Mouse (Mus musculus) hindbrain, embryonic 10.5 days (tissue): Measurements from ENCODE around the gene Ly6g5b. TPM values are rescaled to one million over a fixed set of nuclear protein-coding genes. Genes with fewer than 3 reads are reported as not detected.
"Not testable (repeated sequence)": the region's sequence is repeated elsewhere in the genome, so short reads cannot be mapped to it uniquely, and the experiment has no call there.

Experiments
- DNase-seq: peaks from one replicate; pipeline ENCODE4 v3.0.0-alpha.2; 2017; ENCODE audit warnings: low spot score
- H3K27ac ChIP-seq: fragments of 300-500 bp; sonication (generic); 2 replicates; pipeline ENCODE4 v1.5.1; 2016; ENCODE audit warnings: mild to moderate bottlenecking, moderate library complexity
- H3K27me3 ChIP-seq: fragments of 300-500 bp; sonication (generic); 2 replicates; pipeline ENCODE4 v1.6.1; 2016; ENCODE audit warnings: mild to moderate bottlenecking; ENCODE audit not compliant: poor library complexity, insufficient read depth, severe bottlenecking
- H3K36me3 ChIP-seq: fragments of 300-500 bp; sonication (generic); 2 replicates; pipeline ENCODE4 v1.6.1; 2016; ENCODE audit warnings: mild to moderate bottlenecking, moderate library complexity
- H3K4me1 ChIP-seq: fragments of 300-500 bp; sonication (generic); replicated peaks from 2 replicates; pipeline ENCODE4 v1.6.1; 2016; ENCODE audit warnings: mild to moderate bottlenecking
- H3K4me3 ChIP-seq: fragments of 300-500 bp; sonication (generic); 2 replicates; pipeline ENCODE4 v1.5.1; 2016; ENCODE audit warnings: mild to moderate bottlenecking, moderate library complexity
- H3K9me3 ChIP-seq: fragments of 300-500 bp; sonication (generic); 2 replicates; pipeline ENCODE4 v1.6.1; 2016; ENCODE audit warnings: mild to moderate bottlenecking, moderate library complexity
- WGBS: fragments of 180-500 bp; shearing (Covaris S2); methylation state at CpG from one replicate; pipeline ENCODE4 v1.1.7; 2016; 5-methylcytosine and 5-hydroxymethylcytosine counted together
- polyA plus RNA-seq: library from polyadenylated mRNA; unstranded; fragments of >200 nt; fragmentation: Nextera tagmentation; extraction: Ambion mirVana; gene quantifications from 2 replicates; pipeline ENCODE4 v1.2.1, GENCODE M21; 2016

Gene Ly6g5b
- polyA plus RNA-seq, 1 experiment from 2014 or later = 0.90 TPM

DNA sequence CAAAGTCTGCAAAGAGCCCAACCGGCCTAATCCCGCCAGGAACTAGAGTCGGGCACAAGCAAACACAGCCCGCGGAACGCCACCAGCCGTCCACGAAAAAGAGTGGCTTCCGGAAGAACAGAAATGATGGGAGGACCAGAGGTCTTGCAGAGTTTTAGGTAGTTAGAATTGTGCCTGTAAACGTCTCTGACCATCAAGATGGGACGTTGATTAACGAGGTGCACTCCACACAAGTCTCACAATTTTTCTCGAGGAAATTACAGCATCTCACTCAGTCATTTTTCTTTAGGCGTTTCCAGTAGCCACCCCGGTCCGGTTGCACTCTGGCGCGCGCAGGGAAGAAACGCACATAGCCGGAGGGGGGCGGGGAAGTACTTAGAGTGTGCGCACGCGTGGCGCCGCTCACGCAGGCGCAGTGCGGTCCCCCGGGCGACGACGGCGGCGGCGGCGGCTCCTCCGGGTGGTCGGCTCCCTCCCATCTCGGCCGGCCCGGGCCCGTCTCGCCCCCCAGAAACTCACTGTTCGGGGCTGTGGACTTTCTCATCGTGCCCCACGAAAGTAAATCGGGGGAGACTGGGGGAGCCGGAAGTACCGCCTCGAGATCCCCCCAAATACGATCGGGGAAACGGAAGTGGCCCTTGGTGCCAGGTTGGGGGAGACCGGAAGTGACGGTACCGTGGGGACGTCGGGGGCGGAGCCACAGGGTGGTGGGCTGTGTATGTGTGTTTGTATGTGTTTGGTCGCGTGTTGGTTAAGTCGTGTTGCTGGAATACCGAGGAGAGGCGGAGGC lies 19.8 kb upstream of the Ly6g5b start, which contains the start of gene Bag6:
Gene Bag6 (plus strand): TSS at position 378 of the 790 bp plus-strand sequence.
- Histone ChIP-seq H3K36me3 (peaks cover 27% of the 10 kb centered on the region), H3K4me1 (peaks cover 20% of the 10 kb centered on the region), H3K27ac (peak within 1 kb of the TSS; percentile 99), H3K27me3 (no peaks in the 10 kb centered on the region), H3K4me3 (peak within 1 kb of the TSS; percentile 88), H3K9me3 (no peaks in the 10 kb centered on the region)
- under 1% methylated on average over 66 of the region's 66 CpGs for WGBS
- DNase-seq = peak; percentile 94

DNA sequence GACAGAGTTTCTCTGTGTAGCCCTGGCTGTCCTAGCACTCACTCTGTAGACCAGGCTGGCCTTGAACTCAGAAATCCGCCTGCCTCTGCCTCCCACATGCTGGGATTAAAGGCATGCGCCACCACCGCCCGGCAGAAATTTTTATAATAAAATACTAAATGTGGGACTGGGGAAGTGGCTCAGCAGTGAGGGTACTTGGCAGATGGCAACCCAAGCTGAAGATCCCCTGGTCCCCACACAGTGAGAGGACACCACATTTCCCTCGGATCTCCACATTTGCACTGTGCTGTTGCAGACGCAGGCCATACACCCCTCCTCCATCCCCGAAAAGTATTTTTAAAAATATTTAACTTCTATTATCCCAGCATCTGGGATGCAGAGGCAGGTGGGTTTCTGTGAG lies 18.3 kb upstream of the Ly6g5b start:
- Histone ChIP-seq H3K4me1 (peaks cover 25% of the 10 kb centered on the region), H3K27me3 (no peaks in the 10 kb centered on the region), H3K36me3 (peaks cover 19% of the 10 kb centered on the region)

DNA sequence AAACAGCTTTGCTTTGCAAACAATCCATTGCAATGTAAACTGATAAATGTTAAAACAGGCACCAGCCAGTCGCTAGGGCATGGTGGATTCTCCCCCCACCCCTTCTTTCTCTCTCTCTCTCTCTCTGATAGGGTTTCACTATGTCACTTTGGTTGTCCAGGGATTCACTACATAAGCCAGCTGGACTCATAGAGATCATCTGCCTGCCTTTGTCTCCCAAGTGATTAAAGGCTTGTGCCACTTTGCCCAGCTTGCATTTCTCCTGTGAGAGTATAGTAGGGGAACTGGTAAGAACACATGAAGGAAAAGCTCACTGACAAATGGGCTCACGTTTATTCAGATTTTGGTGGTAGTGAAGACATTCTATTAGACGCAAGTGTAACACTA lies 16.9 kb upstream of the Ly6g5b start:
- no peak for DNase-seq
- Histone ChIP-seq H3K4me1 (peaks cover 26% of the 10 kb centered on the region), H3K36me3 (peaks cover 16% of the 10 kb centered on the region; the same call in 1 of the 2 replicates), H3K4me3 (no peak overlapping the region), H3K9me3 (no peaks in the 10 kb centered on the region), H3K27ac (no peak overlapping the region), H3K27me3 (no peaks in the 10 kb centered on the region)
- WGBS = 76% methylated on average over 3 of the region's 3 CpGs

More for the DNA sequence above, 18.3 kb upstream of the Ly6g5b start:
- no peak for DNase-seq
- Histone ChIP-seq H3K4me3 (no peak overlapping the region; the same call in 1 of the 2 replicates), H3K27ac (no peak overlapping the region), H3K9me3 (no peaks in the 10 kb centered on the region)
- WGBS = 96% methylated on average over 7 of the region's 7 CpGs

DNA sequence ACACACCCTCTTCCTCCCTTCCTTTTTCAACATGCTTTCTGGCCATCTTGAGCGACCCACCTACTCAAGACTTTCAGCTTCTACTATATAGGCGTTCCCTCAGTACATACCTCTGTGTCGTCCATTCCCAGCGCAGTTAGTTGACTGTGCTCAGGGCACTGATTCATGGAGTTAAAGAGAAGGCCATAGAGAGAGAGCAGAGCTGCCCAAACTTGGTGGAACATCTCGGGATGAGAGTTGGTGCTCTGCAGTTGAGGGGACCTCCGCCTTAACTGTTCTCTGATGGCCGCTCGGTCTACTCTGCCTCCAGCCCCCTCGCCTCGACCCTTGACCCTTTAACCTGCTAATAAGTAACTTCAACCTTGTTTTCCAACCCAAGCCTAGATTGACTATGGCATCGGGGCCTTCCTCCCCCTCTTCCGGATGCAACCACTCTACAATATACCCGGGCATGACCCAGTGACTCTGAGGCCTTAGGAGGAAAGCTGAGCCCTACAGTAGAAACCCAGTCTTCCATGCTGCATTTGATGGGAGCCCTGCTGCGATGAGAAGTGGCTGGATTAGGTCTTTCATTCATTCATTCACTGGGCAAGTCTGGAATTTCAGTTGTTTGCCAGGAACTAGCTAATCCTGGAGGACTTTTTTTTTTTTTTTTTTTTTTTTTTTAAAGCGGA lies 16.4 kb upstream of the Ly6g5b start, which contains the start of gene Apom:
Gene Apom (minus strand): TSS at position 551 of the 674 bp plus-strand sequence.
- DNase-seq = no peak
- WGBS = 89% methylated on average over 15 of the region's 15 CpGs

DNA sequence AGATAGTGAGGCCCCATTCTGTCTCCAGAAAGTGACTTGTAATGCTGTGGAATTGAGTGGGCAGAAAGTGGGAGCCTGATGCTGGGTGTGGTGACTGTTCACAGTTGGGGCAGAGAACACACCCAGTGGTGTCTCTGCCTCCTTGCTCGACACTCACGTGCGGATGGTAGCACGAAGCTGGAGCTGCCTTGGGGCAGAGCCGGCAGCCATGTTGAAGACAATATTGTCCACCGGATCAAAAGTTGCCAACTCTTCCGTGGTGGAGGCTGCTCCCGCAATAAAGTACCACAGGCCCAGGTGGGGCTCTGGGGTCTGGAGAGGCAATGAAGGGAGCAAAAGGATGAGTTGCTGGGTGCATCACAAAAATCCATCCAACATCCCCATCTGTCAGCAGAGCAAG lies 15.8 kb upstream of the Ly6g5b start:
- 91% methylated on average over 8 of the region's 8 CpGs for WGBS
- DNase-seq = no peak
- H3K4me1 ChIP-seq = peaks cover 26% of the 10 kb centered on the region

More for the DNA sequence above, 16.4 kb upstream of the Ly6g5b start, which contains the start of gene Apom:
- H3K4me3 ChIP-seq = no peak within 1 kb of the TSS
- H3K4me1 ChIP-seq = peaks cover 26% of the 10 kb centered on the region
- no peak within 1 kb of the TSS for H3K27ac ChIP-seq
- H3K27me3 ChIP-seq = no peaks in the 10 kb centered on the region
- peaks cover 17% of the 10 kb centered on the region; the same call in 1 of the 2 replicates for H3K36me3 ChIP-seq
- H3K9me3 ChIP-seq = no peaks in the 10 kb centered on the region

DNA sequence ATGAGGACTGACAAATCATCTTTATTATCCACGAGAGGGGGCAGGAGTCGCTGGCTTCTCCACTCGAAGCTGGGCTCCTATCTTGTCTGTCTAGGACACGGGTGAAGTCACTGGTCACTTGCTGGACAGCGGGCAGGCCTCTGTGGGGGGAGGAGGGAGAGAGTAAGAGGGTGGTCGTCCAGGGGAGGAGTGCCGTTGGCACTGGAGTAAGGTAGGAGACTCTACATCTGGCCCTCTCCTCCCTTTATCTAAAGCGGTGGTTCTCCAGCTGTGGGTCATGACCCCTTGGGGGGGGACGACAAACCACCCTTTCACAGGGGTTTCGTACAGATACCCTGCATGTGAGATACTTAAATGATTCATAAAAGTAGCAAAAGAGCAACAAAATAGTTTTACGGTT lies 13.8 kb upstream of the Ly6g5b start:
- no peaks in the 10 kb centered on the region for H3K9me3 ChIP-seq
- H3K27ac ChIP-seq = no peak overlapping the region
- H3K36me3 ChIP-seq = peaks cover 28% of the 10 kb centered on the region
- peaks cover 34% of the 10 kb centered on the region for H3K4me1 ChIP-seq
- WGBS = 65% methylated on average over 11 of the region's 11 CpGs
- no peaks in the 10 kb centered on the region for H3K27me3 ChIP-seq
- no peak overlapping the region for H3K4me3 ChIP-seq
- no peak for DNase-seq

More for the DNA sequence above, 15.8 kb upstream of the Ly6g5b start:
- no peak overlapping the region for H3K4me3 ChIP-seq
- H3K27me3 ChIP-seq = no peaks in the 10 kb centered on the region
- no peaks in the 10 kb centered on the region for H3K9me3 ChIP-seq
- no peak overlapping the region for H3K27ac ChIP-seq
- H3K36me3 ChIP-seq = peaks cover 17% of the 10 kb centered on the region; the same call in 1 of the 2 replicates

DNA sequence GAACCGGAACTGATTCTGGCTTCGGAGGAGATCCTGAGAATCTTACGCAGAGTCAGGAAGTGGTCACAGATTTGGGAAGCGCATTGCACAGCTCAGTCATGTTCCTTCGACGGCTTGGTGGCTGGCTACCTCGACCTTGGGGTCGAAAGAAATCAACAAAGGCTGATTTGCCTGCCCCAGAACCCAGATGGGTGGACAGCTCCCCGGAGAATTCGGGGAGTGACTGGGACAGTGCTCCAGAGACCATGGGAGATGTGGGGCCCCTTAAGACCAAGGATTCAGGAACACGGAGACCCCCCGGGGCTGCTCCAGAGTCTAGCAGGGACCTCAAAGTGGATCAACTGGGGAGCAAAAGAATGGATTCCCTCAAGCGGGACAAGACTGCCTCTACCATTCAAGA lies 11.8 kb upstream of the Ly6g5b start:
- H3K9me3 ChIP-seq = no peaks in the 10 kb centered on the region
- 72% methylated on average over 13 of the region's 13 CpGs for WGBS
- H3K36me3 ChIP-seq = peaks cover 41% of the 10 kb centered on the region
- no peak for DNase-seq
- H3K27ac ChIP-seq = peak overlapping the region; percentile 87; the same call in 1 of the 2 replicates
- no peaks in the 10 kb centered on the region for H3K27me3 ChIP-seq
- peak overlapping the region; percentile 63 for H3K4me3 ChIP-seq
- peaks cover 44% of the 10 kb centered on the region for H3K4me1 ChIP-seq

DNA sequence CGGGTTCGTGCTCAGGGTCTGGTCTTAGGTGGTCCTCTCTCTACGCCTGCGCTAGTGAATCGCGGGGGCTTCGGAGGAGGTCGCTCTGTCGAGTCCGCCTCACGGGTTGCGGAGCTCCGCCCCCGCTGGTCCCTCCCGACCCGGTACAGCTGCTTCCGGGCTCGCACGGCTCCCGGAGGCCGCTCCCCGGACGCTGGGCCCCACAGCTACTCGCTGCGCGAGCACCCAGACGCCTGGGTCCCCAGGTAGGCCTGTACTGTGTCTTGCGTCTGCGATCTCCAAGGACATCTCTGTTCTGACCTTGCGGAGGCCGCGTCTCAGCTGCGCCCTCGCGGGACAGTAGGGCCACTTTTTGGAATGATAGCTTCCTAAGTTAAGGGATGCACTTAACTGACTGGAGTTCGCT lies 11.0 kb upstream of the Ly6g5b start, which contains the start of gene D17H6S53E:
Gene D17H6S53E (plus strand): TSS at position 168 of the 406 bp plus-strand sequence.
- Histone ChIP-seq H3K9me3 (no peaks in the 10 kb centered on the region), H3K36me3 (peaks cover 41% of the 10 kb centered on the region), H3K4me3 (peak within 1 kb of the TSS; percentile 63), H3K4me1 (peaks cover 52% of the 10 kb centered on the region), H3K27ac (peak within 1 kb of the TSS; percentile 87), H3K27me3 (no peaks in the 10 kb centered on the region)
- WGBS = under 1% methylated on average over 36 of the region's 36 CpGs
- peak; percentile 80 for DNase-seq

DNA sequence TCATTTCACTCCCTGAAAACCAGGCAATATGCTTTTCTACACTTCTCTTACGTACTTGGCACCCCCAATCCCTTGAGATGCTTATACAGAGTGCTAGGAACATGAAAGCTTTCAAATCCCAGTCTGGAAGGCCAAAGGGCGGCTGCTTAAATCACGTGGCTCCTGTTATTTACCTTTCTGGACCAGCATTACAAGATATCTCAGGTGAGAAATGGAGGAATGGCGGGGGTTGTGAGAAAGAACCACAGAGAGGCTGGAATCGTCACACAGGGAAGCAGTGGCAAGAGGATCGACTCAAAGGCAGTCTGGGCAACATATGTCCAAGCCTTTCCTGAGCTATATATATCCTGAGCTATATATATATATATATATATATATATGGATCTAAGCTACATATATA lies 10.3 kb upstream of the Ly6g5b start:
- Histone ChIP-seq H3K4me3 (peak overlapping the region; percentile 63), H3K9me3 (no peaks in the 10 kb centered on the region), H3K4me1 (peaks cover 56% of the 10 kb centered on the region), H3K36me3 (peaks cover 41% of the 10 kb centered on the region), H3K27me3 (no peaks in the 10 kb centered on the region), H3K27ac (0 out of 2 replicates have a peak overlapping the region, but pooled peaks have one; percentile 16)
- 33% methylated on average over 6 of the region's 6 CpGs for WGBS
- DNase-seq = no peak

DNA sequence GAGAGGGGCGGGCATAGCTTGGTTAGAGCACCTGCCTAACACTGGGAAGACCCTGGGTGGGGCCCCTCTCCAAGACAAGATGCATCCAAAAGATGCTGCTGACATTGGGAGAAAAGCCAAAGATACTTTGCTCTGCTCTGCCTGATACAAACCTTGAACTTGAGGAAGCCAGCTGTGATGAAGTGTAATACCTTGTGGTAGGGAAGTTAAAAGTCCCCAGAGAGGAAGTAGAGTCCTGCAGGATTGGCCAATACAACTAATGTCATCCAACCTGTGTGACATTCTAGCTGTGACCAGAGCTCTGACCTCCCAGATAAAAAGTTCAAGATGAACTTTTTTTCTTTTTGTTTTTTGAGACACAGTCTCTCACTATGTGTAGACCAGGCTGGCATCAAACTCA lies 9.9 kb upstream of the Ly6g5b start:
- no peaks in the 10 kb centered on the region for H3K27me3 ChIP-seq
- H3K9me3 ChIP-seq = no peaks in the 10 kb centered on the region
- H3K4me1 ChIP-seq = peaks cover 60% of the 10 kb centered on the region
- WGBS = 96% methylated on average over 1 of the region's 1 CpGs
- no peak overlapping the region for H3K27ac ChIP-seq
- peaks cover 41% of the 10 kb centered on the region for H3K36me3 ChIP-seq
- no peak for DNase-seq
- H3K4me3 ChIP-seq = peak overlapping the region; percentile 63; the same call in 1 of the 2 replicates

DNA sequence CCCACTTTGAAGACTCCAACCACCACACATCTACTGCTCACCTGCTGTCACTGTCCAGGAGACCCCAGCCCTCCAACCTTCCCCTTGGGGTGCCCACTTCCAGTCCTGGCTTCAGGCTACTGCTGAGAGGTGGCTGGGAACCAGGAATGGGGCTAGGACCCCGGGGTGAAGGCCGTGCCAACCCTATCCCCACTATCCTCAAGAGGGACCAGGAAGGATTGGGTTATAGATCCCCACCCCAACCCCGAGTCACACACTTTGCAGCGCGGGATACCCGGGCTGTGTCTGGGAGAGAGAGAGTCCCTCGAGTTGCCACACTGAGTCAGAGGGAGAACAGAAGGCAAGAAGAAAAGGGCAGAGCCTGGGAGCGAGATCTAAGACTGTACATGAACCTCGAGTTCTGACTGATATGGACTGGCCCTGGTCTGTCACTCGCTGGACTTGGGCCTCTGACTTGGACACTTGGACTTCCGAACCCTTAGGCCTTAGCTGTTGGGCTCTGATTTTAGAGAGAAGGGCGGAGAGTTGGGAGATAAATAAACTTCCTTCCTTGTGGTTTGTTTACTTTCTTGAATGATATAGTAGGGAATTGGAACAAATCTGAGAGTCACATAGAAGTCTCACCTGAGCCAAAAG lies 9.2 kb upstream of the Ly6g5b start:
- not testable (repeated sequence) for DNase-seq, H3K9me3 ChIP-seq, H3K4me3 ChIP-seq, H3K27ac ChIP-seq, H3K27me3 ChIP-seq
- Histone ChIP-seq H3K36me3 (peaks cover 46% of the 10 kb centered on the region), H3K4me1 (peaks cover 65% of the 10 kb centered on the region)
- WGBS = 94% methylated on average over 12 of the region's 12 CpGs

DNA sequence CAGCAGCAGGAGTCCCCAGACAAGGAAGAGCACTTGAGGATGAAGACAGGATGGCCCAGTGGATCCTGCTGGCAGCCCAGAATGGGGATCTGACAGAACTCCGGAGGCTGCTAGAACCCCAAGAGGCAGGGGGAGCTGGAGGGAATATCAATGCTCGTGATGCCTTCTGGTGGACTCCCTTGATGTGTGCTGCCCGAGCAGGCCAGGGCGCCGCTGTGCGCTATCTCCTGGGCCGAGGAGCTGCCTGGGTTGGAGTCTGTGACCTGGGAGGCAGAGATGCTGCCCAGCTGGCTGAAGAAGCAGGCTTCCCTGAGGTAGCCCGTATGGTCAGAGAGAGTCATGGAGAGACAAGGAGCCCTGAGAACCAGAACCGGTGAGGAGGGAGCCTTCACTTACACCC lies 8.1 kb upstream of the Ly6g5b start:
- DNase-seq, H3K27ac ChIP-seq, H3K9me3 ChIP-seq, H3K4me3 ChIP-seq, H3K27me3 ChIP-seq: not testable (repeated sequence)
- Histone ChIP-seq H3K4me1 (peaks cover 59% of the 10 kb centered on the region), H3K36me3 (peaks cover 49% of the 10 kb centered on the region)
- WGBS = 92% methylated on average over 9 of the region's 9 CpGs
